Mouse (Mus musculus): ENCODE measurements around the gene Fam71e1.

- TF ChIP-seq CTCF (conservative IDR thresholded peaks at IDR 0.05; ENCODE audit: low read length) (peak; percentile 56), POU5F1 (IDR thresholded peaks at IDR 0.05; ENCODE audit: borderline replicate concordance, low read length) (no peak), NANOG (IDR thresholded peaks at IDR 0.05; ENCODE audit: borderline replicate concordance, low read length) (no peak)
Observed at GRCm38 (mm10) chr7:44527483-44528398, 31.4 kb downstream of the Fam71e1 start.
